Mouse (Mus musculus) urinary bladder, postnatal 4 days (tissue): ENCODE data around the gene Rpl18a.

Source experiments
- DNase-seq, 2 experiments: peaks; one replicate each; pipeline ENCODE4 v3.0.0; 2021 to 2022; ENCODE audit warnings: low spot score in 2 of 2

Rpl18a gene

DNA sequence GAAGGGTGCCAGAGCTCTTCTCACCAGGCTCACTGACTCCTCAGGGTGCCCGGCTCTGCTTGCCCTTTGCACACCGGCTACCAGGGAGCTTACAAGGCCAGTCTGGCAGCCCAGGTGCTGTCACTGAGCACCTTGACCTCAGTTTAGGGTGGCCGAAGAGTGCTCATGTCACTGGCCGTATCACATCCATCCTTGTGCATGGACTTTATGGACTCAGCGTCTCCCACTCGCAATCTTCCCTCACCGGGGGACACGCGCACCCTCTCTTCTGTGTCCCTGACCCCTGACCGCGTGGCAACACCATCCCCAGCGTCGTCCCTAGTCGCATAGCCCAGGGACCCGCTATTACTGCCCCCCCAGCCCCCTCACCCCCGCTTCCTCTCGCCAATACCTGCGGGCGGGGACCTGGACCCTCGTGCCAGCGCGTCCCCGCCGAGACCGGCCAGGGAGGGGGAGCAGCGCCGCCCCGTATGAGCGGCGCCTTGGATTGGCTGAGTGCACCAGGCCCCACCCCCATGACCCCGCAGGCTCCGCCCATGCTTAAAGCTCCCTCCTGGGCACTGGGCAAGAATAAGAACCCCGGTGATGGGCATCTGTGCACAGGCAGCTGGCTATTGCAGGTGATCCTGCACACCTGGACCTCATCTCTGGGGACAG lies 40.5 kb downstream of the Rpl18a start:
- no peak for DNase-seq

DNA sequence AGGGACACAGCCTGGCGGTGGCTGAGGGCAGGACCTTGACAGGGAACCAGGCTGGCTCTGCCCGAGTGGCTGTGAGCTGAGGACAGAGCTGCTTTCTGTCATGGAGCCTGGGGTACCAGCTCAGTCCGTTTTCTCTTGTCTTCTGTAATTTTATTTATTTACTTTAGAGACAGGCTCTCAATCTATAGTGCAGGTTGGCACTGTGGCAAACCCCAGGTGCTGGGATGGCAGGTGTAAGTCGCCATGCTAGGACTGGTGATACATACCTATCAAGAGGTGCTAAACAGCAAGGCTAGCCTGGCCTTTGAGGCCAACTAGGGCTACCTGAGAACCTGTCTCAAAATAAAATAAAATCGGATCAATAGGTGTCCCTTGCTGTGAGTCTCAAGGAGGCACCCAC lies 41.2 kb downstream of the Rpl18a start:
- DNase-seq = no peak

DNA sequence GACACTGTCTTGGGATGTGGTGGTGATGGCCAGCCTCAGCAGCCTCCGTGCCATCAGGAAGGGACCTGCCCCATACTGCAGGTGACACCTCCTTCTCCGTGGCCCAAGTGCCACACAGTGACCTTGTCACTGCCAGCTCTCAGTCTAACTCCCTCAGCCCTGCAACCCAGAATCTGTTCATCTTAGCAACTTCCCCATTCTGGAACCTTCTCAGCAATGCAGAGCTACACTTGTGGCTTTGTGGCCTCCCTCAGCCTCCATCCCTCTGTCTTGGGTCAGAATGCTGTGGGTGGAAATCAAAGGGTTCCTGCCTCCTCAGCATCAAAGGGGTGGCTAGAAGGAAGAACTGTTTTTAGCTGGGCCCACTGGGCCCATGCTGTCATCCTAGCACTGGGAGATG lies 43.3 kb downstream of the Rpl18a start:
- DNase-seq = no peak

DNA sequence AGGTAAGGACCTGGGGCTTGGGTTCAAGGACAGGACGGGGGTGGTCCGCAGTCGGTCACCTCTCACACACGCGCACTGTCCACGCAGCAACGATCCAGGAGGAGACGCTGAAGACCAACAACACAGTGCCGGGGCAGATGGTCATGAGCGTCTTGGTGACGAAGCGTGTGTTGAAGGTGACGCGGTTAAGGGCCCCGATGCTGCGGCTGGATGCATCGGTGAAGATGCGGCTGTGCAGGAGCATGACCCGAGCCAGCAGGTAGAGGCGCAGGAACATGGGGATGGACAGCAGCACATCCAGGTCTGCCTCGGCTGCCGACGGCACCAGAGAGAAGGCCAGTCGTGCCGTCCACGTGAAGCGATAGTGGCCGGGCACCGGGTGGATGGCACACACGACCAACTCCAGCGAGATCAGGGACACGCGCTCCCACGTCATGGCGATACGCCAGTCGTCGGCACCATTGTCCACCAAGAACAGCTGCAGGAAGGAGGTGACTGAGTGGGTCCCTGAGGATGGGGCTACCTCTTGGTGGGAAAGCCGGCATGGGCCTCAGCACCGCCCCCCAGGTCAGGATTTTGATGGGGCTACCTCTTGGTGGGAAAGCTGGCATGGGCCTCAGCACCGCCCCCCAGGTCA lies 44.5 kb downstream of the Rpl18a start:
- DNase-seq = no peak

DNA sequence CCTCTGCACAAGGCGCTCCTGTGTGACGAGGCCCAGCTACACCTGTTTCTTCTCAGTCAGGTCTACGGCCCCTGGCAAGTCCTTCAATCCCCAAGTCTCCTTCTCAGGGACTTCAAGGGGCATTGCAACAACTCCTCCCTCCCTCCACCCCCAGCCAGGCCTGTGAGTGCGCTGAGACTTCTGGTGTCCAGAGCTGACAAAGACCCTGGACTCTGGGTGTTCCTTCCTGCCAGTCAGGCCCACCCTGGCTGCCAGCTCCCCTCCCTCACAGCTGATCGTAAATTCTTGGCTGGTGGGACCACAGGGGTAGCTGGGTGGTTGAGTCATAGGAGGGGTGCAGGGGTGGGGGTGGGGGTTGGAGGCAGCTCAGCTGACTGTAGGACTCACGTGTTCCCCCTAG lies 45.4 kb downstream of the Rpl18a start:
- DNase-seq = no peak

DNA sequence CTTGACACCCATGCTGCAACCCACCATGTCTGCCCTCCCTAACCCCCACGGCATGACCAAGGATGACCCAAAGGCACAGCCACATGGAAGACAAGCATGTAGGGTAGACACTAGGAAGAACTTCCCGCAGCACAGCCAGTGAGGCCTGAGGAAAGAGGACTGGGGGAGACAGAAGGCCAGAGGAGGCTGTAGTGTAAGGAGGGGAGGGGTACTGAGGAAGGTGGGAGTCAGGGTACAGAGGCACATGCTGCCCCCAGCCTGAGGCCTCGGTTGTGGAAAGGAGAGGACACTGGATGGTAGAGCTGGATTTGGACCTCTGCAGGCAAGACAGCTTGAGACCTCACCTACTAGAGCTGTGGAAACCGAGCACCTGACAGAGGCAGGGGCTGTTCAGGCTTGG lies 46.3 kb downstream of the Rpl18a start:
- no peak for DNase-seq

DNA sequence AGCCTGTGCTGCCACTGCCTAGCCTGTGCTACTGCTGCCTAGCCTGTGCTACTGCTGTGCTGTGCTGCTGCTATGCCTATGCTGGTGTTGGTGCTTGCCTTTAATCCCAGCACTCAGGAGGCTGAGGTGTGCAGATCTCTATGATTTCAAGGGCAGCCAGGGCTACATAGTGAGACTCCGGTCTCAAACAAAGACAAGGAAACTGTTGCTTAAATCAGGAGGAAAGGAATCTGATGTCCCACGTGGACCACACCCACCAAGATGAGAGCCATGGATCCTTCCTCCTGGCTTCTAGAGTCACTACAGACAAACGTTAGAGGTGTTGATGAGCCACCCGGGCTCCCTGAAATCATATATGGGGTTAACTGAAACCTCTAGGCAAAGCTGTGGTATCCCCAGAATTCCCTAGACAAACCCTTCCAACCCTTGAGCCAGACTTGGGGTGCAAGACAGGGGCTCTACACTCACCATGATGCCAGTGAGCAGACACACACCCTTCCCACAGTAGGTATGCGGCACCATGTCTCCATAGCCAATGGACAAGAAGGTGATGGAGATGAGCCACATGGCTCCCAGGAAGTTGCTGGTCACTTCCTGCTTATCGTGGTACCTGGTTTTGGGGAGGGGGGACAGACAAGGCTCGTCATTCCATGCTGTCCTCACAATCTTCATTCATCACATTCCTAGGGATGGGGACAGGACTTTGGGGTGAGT lies 46.9 kb downstream of the Rpl18a start:
- no peak for DNase-seq

DNA sequence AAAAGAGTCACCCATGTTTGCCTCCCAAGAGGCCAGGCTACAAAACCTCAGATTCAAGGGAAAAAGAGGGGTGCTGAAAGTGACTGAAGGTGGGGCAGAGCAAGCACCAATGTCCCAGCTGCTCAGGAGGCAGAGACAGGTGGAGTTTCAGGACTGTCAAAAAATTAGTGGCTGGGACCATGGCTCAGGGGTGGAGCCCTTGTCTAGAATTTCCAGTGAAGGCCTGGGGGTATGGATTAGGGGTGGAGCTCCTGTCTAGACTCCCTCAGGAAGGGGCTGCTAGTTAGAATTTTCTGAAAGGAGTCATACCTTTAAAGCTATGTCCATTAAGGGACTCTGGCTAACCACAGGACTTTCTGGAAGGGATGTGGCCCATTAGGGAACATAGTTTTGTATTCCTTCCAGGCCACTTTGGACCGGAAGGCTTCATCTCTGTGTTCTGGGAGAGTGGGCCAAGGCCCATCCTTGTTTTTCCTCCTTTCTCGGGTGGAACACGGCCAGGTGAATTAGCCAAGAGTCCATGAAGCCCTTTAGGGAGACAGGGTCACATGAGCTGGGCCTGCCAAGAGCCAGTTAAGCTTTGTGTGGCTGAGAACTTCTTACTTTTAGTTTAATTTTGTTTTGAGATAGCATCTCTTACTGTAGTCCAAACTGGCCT lies 47.8 kb downstream of the Rpl18a start:
- no peak for DNase-seq

DNA sequence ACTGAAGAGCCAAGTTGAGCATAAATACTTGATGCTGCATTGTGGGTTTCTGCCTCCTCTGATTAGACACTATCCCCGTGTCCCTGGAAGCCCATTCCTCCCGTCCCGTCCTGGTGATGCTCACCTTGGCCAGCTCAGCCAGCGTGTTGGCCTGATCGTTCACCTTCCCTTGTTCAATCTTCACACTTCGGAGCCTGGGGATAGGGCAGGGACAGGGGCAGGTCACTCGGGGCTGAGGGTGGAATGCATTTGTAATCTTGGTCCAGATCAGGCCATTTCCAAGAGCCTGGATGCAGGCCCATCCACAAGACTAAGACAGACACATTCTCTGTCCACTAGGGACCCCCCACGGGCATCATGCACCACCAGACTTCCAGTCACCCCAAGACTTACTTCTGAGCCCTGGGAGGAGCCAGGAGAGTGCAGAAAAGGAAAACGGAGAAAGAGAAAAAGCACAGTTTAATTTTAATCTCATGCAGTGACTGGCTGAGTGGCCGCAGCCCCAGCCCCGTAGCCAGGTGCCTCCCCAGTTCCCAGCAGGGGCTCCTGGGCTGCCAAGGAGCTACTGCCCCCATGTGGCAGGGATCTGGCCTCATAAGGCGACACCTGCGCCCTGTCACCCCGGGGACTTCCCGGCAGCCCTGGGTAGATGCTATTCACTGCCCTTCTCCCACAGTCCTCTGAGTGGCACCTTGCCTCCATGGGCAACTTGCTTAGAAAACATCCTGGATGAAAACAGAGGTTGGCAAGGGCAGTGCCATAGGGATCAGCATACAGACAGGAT lies 50.6 kb downstream of the Rpl18a start:
- no peak for DNase-seq

DNA sequence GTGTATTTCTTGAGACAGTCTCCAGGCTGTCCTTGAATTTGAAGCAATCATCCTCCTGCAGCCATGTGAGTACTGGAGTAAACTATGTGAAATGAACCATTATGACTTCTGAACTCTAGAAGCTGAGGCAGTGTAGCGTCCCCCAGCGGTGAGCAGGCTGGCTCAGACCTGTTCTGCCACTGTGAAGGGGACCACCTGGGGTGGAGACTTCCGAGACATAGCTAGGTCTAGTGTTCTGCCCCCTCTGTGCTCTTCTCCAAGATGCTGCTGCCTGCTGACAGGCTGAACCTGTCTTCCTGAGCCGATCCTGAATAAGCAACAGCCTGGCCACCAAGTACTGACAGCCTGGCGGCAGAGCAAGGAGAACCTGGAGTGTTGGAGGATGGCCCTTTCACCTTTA lies 52.1 kb downstream of the Rpl18a start:
- no peak for DNase-seq
